Mouse (Mus musculus): Measurements from ENCODE around the gene Pgpep1l. TPM values are rescaled to one million over a fixed set of nuclear protein-coding genes. Genes with fewer than 3 reads are reported as not detected.

Gene Pgpep1l
- polyA plus RNA-seq, 1 experiment: 0.36 TPM

GRCm38 (mm10) chr7:68232521-68232920 is 31.5 kb downstream of the Pgpep1l start:
- no peaks in the 10 kb centered on the region for H3K4me1 ChIP-seq (ENCODE audit: control insufficient read depth, insufficient read depth, insufficient read length)
- no peaks in the 10 kb centered on the region for H3K36me3 ChIP-seq (ENCODE audit: control insufficient read depth, insufficient read depth, low read length)
- TF ChIP-seq POLR2A (IDR thresholded peaks at IDR 0.05; ENCODE audit: low read depth, low read length) (no peak), CTCF (IDR thresholded peaks at IDR 0.05; ENCODE audit: extremely low read depth, insufficient read depth, insufficient read length, insufficient replicate concordance) (no peak)
- WGBS: 94% methylated on average over 5 of the region's 5 CpGs
- no peaks in the 10 kb centered on the region for H3K27me3 ChIP-seq (ENCODE audit: control insufficient read depth, insufficient read depth, low read length)
- no peak for DNase-seq (ENCODE audit: low read depth in 1 of 2, low spot score in 2 of 2)
- no peak overlapping the region for H3K4me3 ChIP-seq (ENCODE audit: extremely low read depth, insufficient read depth, insufficient read length)
- H3K27ac ChIP-seq (ENCODE audit: insufficient read depth, low read length): no peak overlapping the region

- Histone ChIP-seq H3K4me3 (ENCODE audit: extremely low read depth, insufficient read depth, insufficient read length) (no peak overlapping the region), H3K27me3 (ENCODE audit: control insufficient read depth, insufficient read depth, low read length) (no peaks in the 10 kb centered on the region), H3K4me1 (ENCODE audit: control insufficient read depth, insufficient read depth, insufficient read length) (peaks cover 4% of the 10 kb centered on the region; the same call in 1 of the 2 replicates), H3K27ac (ENCODE audit: insufficient read depth, low read length) (no peak overlapping the region), H3K36me3 (ENCODE audit: control insufficient read depth, insufficient read depth, low read length) (no peaks in the 10 kb centered on the region)
- no peak for DNase-seq (ENCODE audit: low read depth in 1 of 2, low spot score in 2 of 2)
- WGBS: 94% methylated on average over 9 of the region's 9 CpGs
- TF ChIP-seq CTCF (IDR thresholded peaks at IDR 0.05; ENCODE audit: extremely low read depth, insufficient read depth, insufficient read length, insufficient replicate concordance) (no peak), POLR2A (IDR thresholded peaks at IDR 0.05; ENCODE audit: low read depth, low read length) (no peak)
Measured at GRCm38 (mm10) chr7:68230831-68231230, 33.2 kb downstream of the Pgpep1l start.

GRCm38 (mm10) chr7:68228491-68228890 is 35.5 kb downstream of the Pgpep1l start:
- Histone ChIP-seq H3K4me1 (ENCODE audit: control insufficient read depth, insufficient read depth, insufficient read length) (peaks cover 9% of the 10 kb centered on the region; the same call in 1 of the 2 replicates), H3K27ac (ENCODE audit: insufficient read depth, low read length) (no peak overlapping the region), H3K36me3 (ENCODE audit: control insufficient read depth, insufficient read depth, low read length) (no peaks in the 10 kb centered on the region), H3K4me3 (ENCODE audit: extremely low read depth, insufficient read depth, insufficient read length) (no peak overlapping the region), H3K27me3 (ENCODE audit: control insufficient read depth, insufficient read depth, low read length) (no peaks in the 10 kb centered on the region)
- WGBS: 90% methylated on average over 6 of the region's 6 CpGs
- no peak for DNase-seq (ENCODE audit: low read depth in 1 of 2, low spot score in 2 of 2)
- no peak for TF ChIP-seq POLR2A (IDR thresholded peaks at IDR 0.05; ENCODE audit: low read depth, low read length)
- no peak for TF ChIP-seq CTCF (IDR thresholded peaks at IDR 0.05; ENCODE audit: extremely low read depth, insufficient read depth, insufficient read length, insufficient replicate concordance)

GRCm38 (mm10) chr7:68227621-68228020 is 36.4 kb downstream of the Pgpep1l start:
- Histone ChIP-seq H3K4me3 (ENCODE audit: extremely low read depth, insufficient read depth, insufficient read length) (no peak overlapping the region), H3K36me3 (ENCODE audit: control insufficient read depth, insufficient read depth, low read length) (no peaks in the 10 kb centered on the region), H3K27ac (ENCODE audit: insufficient read depth, low read length) (no peak overlapping the region), H3K27me3 (ENCODE audit: control insufficient read depth, insufficient read depth, low read length) (no peaks in the 10 kb centered on the region), H3K4me1 (ENCODE audit: control insufficient read depth, insufficient read depth, insufficient read length) (peaks cover 9% of the 10 kb centered on the region; the same call in 1 of the 2 replicates)
- TF ChIP-seq CTCF (IDR thresholded peaks at IDR 0.05; ENCODE audit: extremely low read depth, insufficient read depth, insufficient read length, insufficient replicate concordance) (no peak), POLR2A (IDR thresholded peaks at IDR 0.05; ENCODE audit: low read depth, low read length) (no peak)
- DNase-seq (ENCODE audit: low read depth in 1 of 2, low spot score in 2 of 2): no peak
- 59% methylated on average over 4 of the region's 4 CpGs for WGBS

- DNase-seq (ENCODE audit: low read depth in 1 of 2, low spot score in 2 of 2): no peak
- WGBS: 91% methylated on average over 11 of the region's 11 CpGs
- Histone ChIP-seq H3K27me3 (ENCODE audit: control insufficient read depth, insufficient read depth, low read length) (no peaks in the 10 kb centered on the region), H3K4me3 (ENCODE audit: extremely low read depth, insufficient read depth, insufficient read length) (no peak overlapping the region), H3K36me3 (ENCODE audit: control insufficient read depth, insufficient read depth, low read length) (no peaks in the 10 kb centered on the region), H3K27ac (ENCODE audit: insufficient read depth, low read length) (no peak overlapping the region), H3K4me1 (ENCODE audit: control insufficient read depth, insufficient read depth, insufficient read length) (peaks cover 9% of the 10 kb centered on the region; the same call in 1 of the 2 replicates)
- no peak for TF ChIP-seq POLR2A (IDR thresholded peaks at IDR 0.05; ENCODE audit: low read depth, low read length)
- TF ChIP-seq CTCF (IDR thresholded peaks at IDR 0.05; ENCODE audit: extremely low read depth, insufficient read depth, insufficient read length, insufficient replicate concordance): no peak
Measured at GRCm38 (mm10) chr7:68227021-68227420, 37.0 kb downstream of the Pgpep1l start.

- no peak for DNase-seq (ENCODE audit: low read depth in 1 of 2, low spot score in 2 of 2)
- Histone ChIP-seq H3K27me3 (ENCODE audit: control insufficient read depth, insufficient read depth, low read length) (no peaks in the 10 kb centered on the region), H3K4me1 (ENCODE audit: control insufficient read depth, insufficient read depth, insufficient read length) (peaks cover 9% of the 10 kb centered on the region; the same call in 1 of the 2 replicates), H3K4me3 (ENCODE audit: extremely low read depth, insufficient read depth, insufficient read length) (no peak overlapping the region), H3K27ac (ENCODE audit: insufficient read depth, low read length) (no peak overlapping the region), H3K36me3 (ENCODE audit: control insufficient read depth, insufficient read depth, low read length) (no peaks in the 10 kb centered on the region)
- WGBS: 64% methylated on average over 9 of the region's 9 CpGs
- no peak for TF ChIP-seq POLR2A (IDR thresholded peaks at IDR 0.05; ENCODE audit: low read depth, low read length)
Measured at GRCm38 (mm10) chr7:68225427-68226054, 38.5 kb downstream of the Pgpep1l start.

- Histone ChIP-seq H3K27ac (ENCODE audit: insufficient read depth, low read length) (no peak overlapping the region), H3K4me3 (ENCODE audit: extremely low read depth, insufficient read depth, insufficient read length) (no peak overlapping the region), H3K36me3 (ENCODE audit: control insufficient read depth, insufficient read depth, low read length) (no peaks in the 10 kb centered on the region), H3K4me1 (ENCODE audit: control insufficient read depth, insufficient read depth, insufficient read length) (peaks cover 9% of the 10 kb centered on the region; the same call in 1 of the 2 replicates), H3K27me3 (ENCODE audit: control insufficient read depth, insufficient read depth, low read length) (no peaks in the 10 kb centered on the region)
- DNase-seq (ENCODE audit: low read depth in 1 of 2, low spot score in 2 of 2): no peak
- TF ChIP-seq CTCF (IDR thresholded peaks at IDR 0.05; ENCODE audit: extremely low read depth, insufficient read depth, insufficient read length, insufficient replicate concordance) (no peak), POLR2A (IDR thresholded peaks at IDR 0.05; ENCODE audit: low read depth, low read length) (no peak)
- WGBS: 87% methylated on average over 5 of the region's 5 CpGs
Measured at GRCm38 (mm10) chr7:68224006-68224405, 40.0 kb downstream of the Pgpep1l start.

All from spleen, adult 2 months (tissue).